Mouse (Mus musculus) left cerebral cortex, adult 18-20 months (tissue): ENCODE measurements around the gene Sept12. TPM values are rescaled to one million over a fixed set of nuclear protein-coding genes. Genes with fewer than 3 reads are reported as not detected.

ENCODE experiments used
- DNase-seq, 2 experiments: peaks; one replicate each; pipeline ENCODE4 v3.0.0; 2021 to 2022; ENCODE audit warnings: low spot score in 2 of 2, mixed read lengths in 1 of 2
- total RNA-seq, 2 experiments: library from RNA; stranded (reverse); gene quantifications; 2 replicates each; pipeline ENCODE4 v1.2.3; 2021

The Sept12 gene
- total RNA-seq, 2 experiments from 2014 or later: not detected

DNA sequence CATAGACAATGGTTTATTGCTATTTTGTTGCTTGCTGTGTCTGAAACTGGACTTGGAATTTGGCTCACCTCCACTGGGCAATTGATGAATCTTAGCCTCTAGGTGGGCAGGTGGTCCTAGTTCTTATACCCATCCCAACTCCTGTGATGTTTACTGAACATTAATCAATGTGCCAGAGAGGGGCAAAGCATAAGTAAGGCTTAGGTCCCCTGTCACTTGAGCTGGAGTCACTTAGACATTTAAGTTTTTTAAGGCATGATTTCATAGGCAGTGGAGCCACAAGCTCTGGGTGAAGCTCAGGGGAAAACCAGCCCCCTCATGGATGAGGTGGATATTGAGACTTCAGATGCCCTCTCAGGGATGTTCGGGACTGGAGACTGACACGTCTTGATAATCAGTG is 59.2 kb downstream of the Sept12 start, which contains the start of gene Nudt16l1:
TSS of gene Nudt16l1 (plus strand) at position 301 of the 400 bp plus-strand sequence.
- no peak for DNase-seq

DNA sequence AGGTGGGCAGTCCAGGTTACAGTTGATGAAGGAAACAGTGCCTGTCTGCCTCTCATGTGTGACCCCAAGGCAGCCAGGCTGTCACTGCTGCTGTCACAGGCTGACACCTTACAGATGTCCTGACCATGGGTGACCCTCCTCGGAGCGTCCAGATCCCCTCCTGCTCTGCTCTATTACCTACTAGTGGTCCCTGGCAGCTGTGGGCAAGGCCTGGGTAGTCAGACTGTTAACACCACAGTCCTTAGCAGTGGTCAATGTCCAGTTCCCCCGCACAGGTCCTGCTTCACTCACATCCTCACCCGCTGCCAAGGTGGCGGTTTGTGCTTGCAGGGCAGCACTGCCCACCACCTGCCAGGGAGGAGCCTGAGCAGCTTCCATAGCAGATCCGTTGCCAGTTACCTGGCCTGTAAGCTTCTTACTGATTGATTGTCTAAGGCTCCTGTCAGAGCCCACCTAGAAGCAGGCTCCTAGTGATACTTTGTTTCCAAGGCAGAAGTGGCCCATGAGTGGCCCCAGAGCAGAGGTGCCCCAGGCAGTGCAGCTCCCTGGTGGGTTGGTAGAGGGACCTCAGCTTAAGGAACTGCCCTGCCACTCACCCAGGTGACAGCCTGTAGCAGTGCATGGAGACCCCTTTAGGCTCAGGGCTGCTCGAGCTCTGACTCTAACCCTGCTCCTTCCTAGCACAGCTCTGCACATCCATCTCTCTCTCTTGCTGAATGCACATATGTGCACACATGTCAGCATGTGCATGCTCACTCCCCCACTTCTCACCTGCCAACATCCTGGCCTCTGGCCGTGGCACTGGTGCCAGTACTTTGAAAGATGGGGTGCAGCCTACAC is 60.1 kb downstream of the Sept12 start:
- no peak for DNase-seq

Other genes with a start within 250 kb of the Sept12 start
- gene Cdip1, start 207.6 kb downstream of the Sept12 start, total RNA-seq: 100 to 1,000 TPM; 211 to 212 TPM
- not detected for gene 4930562C15Rik, start 162.4 kb downstream of the Sept12 start, total RNA-seq
- gene Ubald1, start 117.5 kb downstream of the Sept12 start, total RNA-seq: 10 to 100 TPM; 86.5 to 95.6 TPM
- 100 to 1,000 TPM; 213 to 223 TPM for gene Mgrn1, start 111.6 kb downstream of the Sept12 start, total RNA-seq
- 10 to 100 TPM; 65.9 to 71.0 TPM for gene Nudt16l1, start 59.1 kb downstream of the Sept12 start, total RNA-seq
- gene Anks3, start 33.6 kb downstream of the Sept12 start, total RNA-seq: 10 to 100 TPM; 57.7 to 64.0 TPM
- gene Smim22, start 9.4 kb upstream of the Sept12 start, total RNA-seq: not detected
- 100 to 1,000 TPM; 198 to 216 TPM for gene Rogdi, start 15.7 kb upstream of the Sept12 start, total RNA-seq
- 100 to 1,000 TPM; 139 to 149 TPM for gene Glyr1, start 52.0 kb upstream of the Sept12 start, total RNA-seq
- 10 to 100 TPM; 42.1 to 43.9 TPM for gene Ubn1, start 52.2 kb upstream of the Sept12 start, total RNA-seq
- gene Ppl, start 134.6 kb upstream of the Sept12 start, total RNA-seq: 1 to 10 TPM; 2.1 to 2.6 TPM
- gene Sec14l5, start 149.3 kb upstream of the Sept12 start, total RNA-seq: 1 to 10 TPM; 5.1 to 6.8 TPM
- 10 to 100 TPM; 13.2 to 14.6 TPM for gene Nagpa, start 206.2 kb upstream of the Sept12 start, total RNA-seq
- gene AU021092, start 224.4 kb upstream of the Sept12 start, total RNA-seq: 1 to 10 TPM; 4.5 TPM
- 10 to 100 TPM; 25.6 to 26.8 TPM for gene Alg1, start 235.8 kb upstream of the Sept12 start, total RNA-seq